Mouse (Mus musculus) urinary bladder, postnatal 4 days (tissue): ENCODE data around the gene Pus3.
"Not testable (repeated sequence)": the region's sequence is repeated elsewhere in the genome, so short reads cannot be mapped to it uniquely, and the experiment has no call there.

ENCODE experiments used
- DNase-seq, 2 experiments: peaks; one replicate each; pipeline ENCODE4 v3.0.0; 2021 to 2022; ENCODE audit warnings: low spot score in 2 of 2

Gene Pus3

DNA sequence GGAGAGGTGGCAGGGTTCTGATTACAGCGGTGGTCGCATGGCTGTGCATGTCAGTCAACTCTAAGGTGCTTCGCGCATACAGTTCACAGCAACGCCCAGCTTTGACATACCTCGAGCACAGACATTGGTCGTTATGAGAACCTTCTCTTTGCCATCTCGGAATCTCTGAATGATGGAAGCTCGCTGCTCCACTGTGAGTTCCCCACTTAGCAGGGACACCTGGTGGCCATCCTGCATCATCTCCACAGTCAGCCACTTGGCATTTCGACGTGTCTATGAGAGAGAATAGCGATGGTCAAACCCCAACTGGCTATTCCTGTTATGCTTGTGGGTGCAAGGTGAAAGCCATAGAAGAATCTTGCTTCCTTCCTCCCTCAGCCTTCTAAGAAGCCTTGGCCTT, 12.7 kb upstream of the Pus3 start:
- no peak for DNase-seq

DNA sequence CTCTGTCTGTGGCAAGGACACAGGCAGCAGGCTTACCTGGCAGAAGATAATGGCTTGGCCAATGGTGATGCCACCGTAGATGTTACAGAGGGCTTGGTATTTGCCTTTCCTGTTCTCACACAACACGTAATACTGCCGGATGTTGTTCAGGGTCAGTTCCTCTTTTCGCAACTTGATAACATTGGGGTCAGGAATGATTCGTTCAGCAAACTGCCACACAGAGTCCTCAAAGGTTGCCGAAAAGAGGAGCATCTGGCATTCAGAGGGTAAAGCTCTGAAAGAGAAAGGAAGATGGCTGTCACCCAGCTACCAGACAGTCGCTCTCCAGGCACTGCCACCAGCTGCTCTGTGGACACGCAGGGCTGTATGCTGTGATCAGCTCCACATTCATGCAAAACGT, 11.7 kb upstream of the Pus3 start:
- DNase-seq: no peak

DNA sequence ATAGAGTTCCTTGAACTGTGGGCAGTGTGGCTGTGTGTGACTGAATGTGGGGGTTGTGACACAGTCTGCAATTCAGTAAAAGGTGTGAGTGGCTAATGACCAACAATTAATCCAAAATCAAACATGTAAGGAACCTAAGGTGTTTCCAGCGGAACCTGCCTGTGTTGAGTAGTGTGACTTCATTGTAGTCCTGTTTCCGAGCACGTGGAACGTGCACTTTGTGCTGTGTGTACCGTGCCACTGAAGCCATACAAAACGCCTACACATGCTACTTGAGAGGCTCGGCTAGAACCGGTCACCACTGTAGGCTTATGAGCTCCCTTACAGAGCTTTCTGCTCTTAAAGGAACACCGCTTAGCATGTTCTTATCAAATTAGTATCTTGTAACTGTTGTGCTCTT, 9.9 kb upstream of the Pus3 start:
- no peak for DNase-seq

DNA sequence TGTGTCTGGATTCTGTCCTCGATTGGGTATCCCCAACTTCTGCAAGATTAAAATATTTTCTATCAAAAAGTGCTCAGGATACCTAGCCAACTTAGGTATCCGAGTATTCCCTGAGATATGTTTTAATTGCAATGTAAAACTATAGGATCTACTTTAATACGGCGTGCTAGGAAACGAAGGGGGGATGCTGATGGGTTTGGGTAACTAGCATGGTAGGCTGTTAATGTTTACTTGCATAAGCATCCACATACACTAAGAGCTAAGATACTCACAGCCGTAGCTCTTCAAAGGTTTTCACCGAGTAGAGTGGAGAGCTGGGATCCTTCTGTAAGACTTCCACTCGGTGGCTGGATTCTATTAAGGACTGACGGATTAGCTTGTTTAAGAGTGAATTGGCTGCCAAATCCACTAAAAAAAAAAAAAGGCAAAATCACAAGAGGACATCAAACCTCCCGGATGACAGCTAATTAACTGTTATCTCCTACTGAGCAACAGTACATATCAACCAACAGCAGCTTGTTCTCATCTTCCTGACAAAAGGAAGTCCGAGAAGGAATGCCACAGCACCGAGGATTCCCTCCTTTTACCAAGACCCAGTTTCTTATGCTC, 1.8 kb upstream of the Pus3 start:
- DNase-seq: no peak

DNA sequence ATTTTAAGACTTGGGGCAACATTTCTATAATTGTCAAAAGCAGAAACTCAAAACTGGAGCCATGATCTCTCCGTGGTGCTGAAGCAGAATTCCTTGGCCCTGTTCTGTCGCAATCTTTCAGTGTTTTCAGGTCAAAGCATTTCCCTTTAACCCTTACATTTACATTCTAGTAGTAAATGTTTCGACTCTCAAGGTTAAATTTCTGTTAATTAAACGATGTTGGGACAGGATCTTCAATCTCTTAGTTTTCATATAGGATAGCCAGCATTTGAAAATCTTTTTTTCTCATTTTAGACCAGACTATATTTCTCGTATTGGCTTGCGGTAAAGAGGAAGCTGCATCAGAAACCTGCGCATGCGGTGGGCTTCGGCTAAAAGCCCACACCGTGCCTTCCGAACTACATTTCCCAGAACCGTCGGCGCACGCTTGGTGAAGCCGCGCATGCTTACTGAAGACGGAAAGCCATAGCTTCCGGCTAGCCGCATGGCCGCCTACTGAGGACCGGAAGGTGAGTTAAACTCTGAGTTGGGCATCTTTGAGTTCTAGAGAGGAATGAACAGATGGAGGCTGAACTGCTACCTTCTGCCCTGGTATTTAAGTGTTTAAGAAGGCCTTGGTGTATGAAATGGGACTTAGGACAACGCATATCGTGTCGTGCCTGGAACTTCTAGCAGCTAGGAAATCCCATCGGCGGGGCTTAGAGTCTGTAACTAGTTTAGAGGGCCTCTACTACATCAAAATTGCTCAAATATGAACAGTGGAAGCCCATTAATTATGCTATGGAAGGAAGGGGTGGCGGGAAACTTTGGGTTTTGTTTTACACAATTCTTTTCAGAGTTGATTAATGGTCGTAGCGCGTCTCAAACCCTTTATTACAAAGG, 855 bp downstream of the Pus3 start:
- peak; percentile 60 to 77 for DNase-seq

DNA sequence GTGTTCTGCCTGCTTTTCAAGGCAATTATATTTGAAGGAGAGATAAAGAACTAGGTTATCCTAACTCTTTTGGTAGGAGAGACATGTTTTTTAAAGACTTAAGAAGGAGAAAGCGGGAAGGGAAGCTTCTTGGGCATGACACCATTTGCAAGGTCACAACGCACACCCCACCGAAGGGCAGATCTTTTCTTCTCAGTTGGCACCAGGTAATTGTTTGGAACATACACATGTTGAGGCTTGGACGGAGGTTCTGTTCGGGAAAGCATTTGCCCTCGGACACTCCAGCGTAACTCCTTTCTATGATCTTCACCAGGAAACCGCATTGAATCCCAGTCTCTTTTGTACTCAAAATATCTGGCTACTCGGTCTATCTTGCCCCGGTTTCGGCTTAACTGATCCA, 2.7 kb downstream of the Pus3 start:
- DNase-seq: no peak

DNA sequence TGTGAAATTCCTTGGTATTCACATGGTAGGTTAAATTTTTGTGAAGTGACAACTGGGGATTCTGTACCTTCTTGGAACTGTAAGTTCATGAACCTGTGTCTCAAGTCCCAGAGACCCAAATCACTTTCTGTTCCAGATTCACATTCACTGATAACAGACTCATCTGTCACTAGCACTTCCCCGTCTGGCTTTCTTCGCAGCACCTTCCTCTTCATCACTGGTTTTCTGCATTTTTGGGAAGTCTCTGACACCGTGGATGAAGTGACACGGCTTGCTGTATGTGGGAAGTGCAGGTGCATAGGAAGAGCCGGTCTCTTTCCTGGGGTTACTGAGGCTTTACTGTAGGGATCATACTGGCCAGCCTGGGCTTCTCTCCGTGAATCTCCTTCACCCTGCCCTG, 3.2 kb downstream of the Pus3 start:
- no peak for DNase-seq

DNA sequence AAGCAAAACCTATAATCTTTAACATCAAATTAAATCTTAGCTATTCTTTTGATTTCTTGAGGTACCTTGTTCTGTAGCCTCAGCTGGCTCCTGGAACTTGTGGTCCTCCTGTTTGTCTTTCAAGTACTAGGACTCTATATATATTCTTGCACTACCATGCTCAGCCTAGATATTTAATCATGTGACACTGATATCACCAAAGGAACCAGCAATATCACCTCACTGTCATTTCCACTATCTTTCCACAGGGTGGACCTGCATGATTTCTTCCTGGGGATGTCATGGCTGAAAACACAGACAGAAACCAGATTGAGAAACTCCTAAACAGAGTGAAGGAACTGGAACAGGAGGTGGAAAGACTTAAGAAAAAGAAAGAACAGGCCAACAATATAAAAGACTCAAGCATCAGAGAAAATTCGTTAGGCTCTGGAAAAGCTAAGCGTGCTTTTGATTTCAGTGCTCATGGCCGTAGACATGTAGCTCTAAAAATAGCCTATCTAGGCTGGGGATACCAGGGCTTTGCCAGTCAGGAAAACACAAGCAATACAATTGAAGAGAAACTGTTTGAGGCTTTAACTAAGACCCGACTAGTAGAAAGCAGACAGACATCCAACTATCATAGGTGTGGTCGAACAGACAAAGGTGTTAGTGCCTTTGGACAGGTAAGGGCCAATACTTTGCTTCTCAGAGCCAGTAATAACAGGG, 6.3 kb downstream of the Pus3 start:
- no peak for DNase-seq

DNA sequence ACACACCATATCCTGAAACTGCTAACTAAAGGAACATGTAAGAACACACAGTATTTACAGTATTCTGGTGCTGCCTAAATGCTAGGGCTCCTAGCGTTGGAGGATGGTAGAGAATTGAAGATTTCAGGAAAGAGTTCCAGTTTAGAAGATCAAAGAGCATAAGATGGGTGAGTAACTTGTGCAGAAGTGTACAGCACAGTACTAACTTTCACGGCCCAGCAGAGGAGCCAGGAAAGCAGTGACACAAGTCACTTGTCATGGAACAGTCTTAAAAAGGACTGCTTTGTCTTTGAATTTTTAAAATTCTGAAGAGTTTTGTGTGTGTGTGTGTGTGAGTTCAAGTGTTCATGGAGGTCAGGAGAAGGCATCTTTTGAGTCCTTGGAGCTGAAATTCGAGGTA, 9.6 kb downstream of the Pus3 start:
- no peak for DNase-seq

DNA sequence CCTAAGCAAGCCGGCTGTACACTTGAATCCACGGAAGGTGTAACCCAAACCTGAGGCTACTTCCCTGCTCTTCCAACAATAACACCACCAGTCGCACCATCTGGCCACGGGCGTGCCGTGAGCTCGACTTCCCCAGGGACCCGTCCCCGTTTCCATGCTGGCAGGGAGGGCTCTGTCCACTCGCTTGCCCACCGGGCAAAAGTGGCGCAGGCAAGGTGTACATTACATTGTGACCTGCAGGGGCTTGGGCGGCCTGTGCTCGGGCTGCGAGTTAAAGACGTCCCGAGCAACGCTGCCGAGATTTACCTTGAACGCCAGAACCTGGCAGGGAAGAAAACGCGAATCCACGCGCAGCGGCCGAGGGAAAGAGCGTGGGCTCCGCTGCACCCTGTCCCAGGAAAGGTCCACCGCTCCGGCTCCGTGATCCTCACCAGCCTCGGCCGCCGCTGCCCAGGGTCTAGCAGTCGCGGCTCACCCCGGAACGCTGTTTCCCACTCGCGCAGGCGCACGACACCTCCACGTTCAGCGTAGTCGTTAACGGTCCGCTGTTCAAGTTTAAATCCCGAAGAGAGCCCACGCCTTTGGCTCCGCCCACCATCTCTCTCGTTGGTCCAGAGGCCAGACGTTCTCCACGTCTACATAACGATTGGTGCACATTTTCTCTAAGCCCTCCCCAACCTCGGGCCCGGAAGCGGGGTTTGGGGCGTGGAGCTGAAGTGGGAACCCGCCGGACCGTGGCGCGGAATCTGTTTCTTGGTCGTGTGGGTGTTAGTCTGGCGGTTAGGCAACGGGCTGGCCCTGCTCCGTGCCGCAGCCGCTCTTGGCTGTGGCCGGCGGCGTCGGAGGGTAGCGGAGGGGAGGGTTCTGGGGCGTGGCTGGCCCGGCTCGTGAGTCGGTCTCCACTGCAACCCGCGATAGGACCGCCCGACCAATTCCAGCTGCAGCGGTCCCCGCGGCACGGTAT, 11.5 kb downstream of the Pus3 start, which contains the start of the genes Pate2 and Hyls1:
TSS of gene Pate2 (plus strand) at position 714 of the 964 bp plus-strand sequence.
TSS of gene Hyls1 (minus strand) at position 828 of the 964 bp plus-strand sequence.
- DNase-seq: peak; percentile 87 to 92

DNA sequence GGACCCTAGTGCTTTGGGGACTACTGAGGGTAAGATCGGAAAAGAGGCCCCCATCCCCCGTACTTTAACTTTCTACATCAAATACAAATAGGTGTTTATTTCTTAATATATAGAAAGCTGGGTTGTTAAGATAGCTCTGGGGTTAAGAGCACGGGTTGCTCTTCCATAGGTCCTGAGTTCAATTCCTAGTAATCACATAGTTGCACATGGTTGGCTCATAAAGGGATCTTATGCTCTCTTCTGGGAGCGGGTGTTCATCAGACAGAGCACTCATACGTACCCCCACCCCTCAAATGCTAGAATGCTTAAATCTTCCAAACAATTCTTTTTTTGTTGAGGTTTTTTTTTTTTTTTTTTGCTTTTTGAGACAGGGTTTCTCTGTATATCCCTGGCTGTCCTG, 12.3 kb downstream of the Pus3 start:
- no peak for DNase-seq

DNA sequence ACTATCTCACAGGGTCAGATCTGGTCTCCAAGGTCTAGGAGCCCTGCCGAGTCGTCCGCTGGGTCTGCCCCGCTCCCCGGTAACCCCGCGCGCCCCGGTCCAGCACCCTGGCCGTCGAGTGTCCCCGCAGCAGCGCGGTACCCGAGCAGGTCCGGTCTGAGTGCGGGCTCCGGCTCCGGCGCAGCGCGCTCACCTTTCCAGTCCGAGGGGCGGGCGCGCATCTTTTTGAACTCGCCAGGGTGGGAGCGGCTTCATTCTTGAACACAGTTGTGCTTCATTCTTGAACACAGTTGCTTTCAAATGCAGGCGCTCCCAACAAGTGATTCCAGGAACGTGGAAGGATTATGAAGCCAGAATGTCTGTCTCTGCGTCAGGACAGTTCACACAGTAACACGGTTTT, 16.0 kb downstream of the Pus3 start:
- DNase-seq: no peak

DNA sequence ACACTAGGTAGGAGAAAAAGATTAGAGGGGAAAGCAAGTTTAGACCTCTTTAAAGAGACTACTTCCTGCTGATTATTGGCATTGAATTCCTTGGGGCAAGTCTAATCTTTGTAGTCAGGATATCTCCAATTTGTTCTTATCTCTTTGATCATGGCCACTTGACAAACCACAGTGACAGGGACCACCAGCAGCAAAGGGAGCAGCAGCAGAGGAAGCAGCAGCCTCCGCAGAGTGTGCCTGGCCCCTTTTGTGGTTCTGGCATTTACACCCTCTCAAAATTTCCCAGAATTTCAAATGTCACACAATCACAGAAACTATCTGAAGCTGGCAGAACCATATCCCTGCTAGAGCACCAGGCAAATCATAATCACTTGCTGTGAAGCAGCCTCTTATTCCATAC, 29.3 kb downstream of the Pus3 start:
- no peak for DNase-seq

DNA sequence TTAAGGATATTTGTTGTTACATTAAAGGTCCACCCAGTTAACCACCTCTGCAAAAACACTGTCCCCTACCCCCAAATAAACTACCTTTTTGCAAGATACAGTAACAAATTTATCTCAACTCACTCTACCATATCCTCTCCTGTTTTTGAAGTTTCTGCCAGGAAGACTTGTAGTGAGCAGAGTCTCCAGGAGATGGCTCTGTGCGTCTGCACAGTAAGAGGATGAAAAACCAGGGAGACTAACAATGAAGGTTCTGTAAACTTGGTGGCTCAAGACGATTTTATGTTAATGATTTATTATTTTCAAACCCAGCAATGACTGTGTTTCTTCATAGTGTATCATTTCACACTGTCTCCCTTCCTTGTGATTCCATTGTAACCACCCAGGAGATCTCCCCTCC, 34.5 kb downstream of the Pus3 start:
- no peak for DNase-seq

DNA sequence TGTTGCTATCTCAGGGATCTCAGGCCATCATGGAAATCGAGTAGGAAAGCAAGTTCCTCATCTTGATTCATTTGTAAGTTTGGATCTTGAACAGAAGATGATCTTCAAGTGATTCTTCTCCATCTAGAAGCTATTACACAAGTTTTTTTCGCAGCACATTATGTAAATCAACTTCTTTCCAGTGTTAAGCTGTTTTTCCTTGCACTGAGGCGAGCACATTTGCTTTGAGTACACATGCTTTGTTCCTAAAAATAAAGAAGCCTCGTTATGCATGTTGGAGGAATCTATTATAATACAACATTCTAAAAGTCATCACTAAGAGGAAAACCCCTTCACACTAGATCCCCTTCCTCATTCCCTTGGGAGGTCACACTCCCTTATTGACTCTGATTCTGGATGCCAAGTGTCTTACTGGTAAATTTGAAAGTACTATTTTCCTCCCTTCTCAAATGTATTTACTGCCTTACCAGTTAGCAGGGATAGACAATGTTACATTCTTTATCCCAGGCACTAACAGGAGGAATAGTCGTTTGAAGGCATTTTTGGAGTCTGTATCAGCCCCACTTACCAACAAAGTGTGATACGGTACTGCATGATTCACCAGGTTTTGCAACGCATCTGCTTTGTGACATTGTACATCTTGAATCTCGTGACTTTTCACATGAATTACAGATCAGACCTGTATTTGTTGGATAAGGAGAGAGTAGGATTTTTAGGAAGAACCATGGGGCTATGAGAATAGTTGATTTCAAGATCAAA, 49.4 kb downstream of the Pus3 start:
- no peak for DNase-seq

DNA sequence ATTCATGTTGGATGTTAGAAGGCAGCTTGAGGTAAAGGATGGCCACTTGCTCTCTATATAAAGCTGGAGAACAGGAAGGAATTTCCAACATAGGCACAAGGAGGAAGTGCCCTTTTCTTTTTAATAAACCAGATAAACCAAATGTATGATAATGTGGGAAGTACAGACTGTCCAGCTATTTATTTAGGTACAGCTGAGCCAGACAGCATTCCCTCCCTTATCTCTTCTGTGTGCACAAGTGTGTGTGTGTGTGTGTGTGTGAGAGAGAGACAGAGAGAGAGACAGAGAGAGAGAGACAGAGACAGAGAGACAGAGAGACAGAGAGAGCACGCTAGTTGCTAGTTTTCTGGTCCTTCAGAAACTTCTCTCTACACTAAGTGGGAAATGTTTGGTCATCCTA, 53.4 kb downstream of the Pus3 start, which contains the start of gene Pate4:
TSS of gene Pate4 (minus strand) at position 101 of the 400 bp plus-strand sequence.
- no peak for DNase-seq

DNA sequence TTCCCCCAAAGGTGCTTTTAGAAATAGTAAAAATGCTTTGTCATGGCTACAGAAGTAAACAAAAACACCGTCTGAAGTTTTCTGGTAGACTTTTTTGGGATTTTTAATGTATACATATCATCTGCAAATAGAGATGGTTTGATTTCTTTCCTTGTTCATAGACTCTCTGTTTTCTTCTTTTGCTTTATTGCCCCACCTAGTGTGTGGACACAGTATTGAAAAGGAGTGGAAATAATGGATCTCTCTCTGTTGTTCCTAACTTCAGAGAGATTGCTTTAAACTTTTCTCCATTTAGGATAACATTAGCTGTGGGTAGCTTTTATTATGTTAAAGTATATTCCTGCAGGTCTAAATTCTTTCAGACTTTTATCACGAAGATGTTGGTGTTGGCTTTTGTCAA, 55.6 kb downstream of the Pus3 start:
- no peak for DNase-seq

DNA sequence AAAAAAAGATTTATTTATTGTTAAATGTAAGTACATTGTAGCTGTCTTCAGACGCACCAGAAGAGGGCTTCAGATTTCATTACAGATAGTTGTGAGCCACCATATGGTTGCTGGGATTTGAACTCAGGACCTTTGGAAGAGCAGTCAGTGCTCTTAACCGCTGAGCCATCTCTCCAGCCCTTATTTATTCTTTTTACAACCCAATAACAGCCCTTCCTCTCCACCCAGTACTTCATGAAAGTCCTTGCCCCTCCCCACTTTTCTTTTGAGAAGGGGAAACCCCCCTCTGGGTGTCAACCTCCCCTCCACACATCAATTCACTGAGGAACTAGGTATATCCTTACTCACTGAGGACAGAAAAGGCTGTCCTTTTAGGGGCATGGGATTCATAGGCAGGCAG, 58.4 kb downstream of the Pus3 start:
- not testable (repeated sequence) for DNase-seq
